Mouse (Mus musculus): ENCODE measurements around the gene Prpf8. TPM values are rescaled to one million over a fixed set of nuclear protein-coding genes. Genes with fewer than 3 reads are reported as not detected.

Prpf8 gene
- polyA plus RNA-seq, 1 experiment from 2014 or later = 65.0 TPM

DNA sequence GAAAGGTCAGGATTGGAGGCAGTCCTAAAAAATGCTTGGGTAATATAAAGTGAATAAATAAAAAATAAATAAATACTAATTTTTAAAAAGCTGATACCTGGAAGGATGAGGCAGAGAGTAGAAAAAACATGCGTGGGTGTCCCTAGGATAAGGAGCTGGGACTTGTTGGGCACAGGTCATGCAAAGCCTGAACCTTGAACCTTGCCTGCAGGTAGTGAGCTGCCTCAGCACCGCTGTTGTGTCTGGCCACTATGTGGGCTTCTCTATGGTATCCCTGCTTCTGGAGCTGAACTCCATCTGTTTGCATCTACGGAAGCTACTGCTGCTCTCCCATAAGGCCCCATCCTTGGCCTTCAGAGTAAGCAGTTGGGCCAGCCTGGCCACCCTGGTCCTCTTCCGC is 17.4 kb upstream of the Prpf8 start:
- no peak overlapping the region for H3K9ac ChIP-seq (replicated peaks; ENCODE audit: low read depth, low read length)
- H3K36me3 ChIP-seq (ENCODE audit: control insufficient read depth, insufficient read depth, low read length) = 0 out of 2 replicates have a peak, but pooled peaks cover 6% of the 10 kb centered on the region
- no peaks in the 10 kb centered on the region for H3K27me3 ChIP-seq (ENCODE audit: control insufficient read depth, insufficient read depth, low read length)
- ATAC-seq (ENCODE audit: low read depth) = no peak
- H3K4me3 ChIP-seq (ENCODE audit: low read depth, low read length) = no peak overlapping the region
- no peak overlapping the region for H3K4me2 ChIP-seq (ENCODE audit: low read depth, low read length)
- H3K4me1 ChIP-seq (ENCODE audit: control insufficient read depth, insufficient read depth, low read length) = no peaks in the 10 kb centered on the region
- H3K27ac ChIP-seq (ENCODE audit: low read depth, low read length) = no peak overlapping the region
- H3K9me3 ChIP-seq (ENCODE audit: control insufficient read depth, low read length) = no peaks in the 10 kb centered on the region
- 91% methylated on average over 4 of the region's 4 CpGs for WGBS

DNA sequence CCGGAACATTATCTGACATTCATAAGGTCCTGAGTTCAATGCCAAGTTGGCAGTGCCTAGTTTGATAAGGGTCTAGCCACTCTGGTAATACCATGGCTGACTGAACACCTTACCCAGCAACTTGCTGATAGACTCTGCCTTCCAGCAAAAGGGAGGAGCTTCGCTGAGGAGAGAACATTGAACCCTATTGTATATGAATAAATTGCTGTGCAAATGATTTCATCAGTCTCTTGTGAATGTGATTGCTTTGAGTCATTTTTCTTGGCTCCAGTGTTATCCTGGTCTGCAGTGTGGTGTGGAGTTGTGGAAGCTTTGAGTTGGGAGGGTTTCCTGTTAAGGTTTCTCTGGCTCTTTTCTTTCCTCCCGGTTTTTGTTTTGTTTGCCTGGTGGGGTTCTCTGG is 15.9 kb upstream of the Prpf8 start:
- H3K4me3 ChIP-seq (ENCODE audit: low read depth, low read length) = no peak overlapping the region
- 86% methylated on average over 3 of the region's 3 CpGs for WGBS
- H3K4me1 ChIP-seq (ENCODE audit: control insufficient read depth, insufficient read depth, low read length) = no peaks in the 10 kb centered on the region
- H3K27ac ChIP-seq (ENCODE audit: low read depth, low read length) = no peak overlapping the region
- H3K27me3 ChIP-seq (ENCODE audit: control insufficient read depth, insufficient read depth, low read length) = no peaks in the 10 kb centered on the region
- H3K9ac ChIP-seq (replicated peaks; ENCODE audit: low read depth, low read length) = no peak overlapping the region
- ATAC-seq (ENCODE audit: low read depth) = no peak
- H3K36me3 ChIP-seq (ENCODE audit: control insufficient read depth, insufficient read depth, low read length) = no peaks in the 10 kb centered on the region
- H3K9me3 ChIP-seq (ENCODE audit: control insufficient read depth, low read length) = no peaks in the 10 kb centered on the region
- H3K4me2 ChIP-seq (ENCODE audit: low read depth, low read length) = no peak overlapping the region

DNA sequence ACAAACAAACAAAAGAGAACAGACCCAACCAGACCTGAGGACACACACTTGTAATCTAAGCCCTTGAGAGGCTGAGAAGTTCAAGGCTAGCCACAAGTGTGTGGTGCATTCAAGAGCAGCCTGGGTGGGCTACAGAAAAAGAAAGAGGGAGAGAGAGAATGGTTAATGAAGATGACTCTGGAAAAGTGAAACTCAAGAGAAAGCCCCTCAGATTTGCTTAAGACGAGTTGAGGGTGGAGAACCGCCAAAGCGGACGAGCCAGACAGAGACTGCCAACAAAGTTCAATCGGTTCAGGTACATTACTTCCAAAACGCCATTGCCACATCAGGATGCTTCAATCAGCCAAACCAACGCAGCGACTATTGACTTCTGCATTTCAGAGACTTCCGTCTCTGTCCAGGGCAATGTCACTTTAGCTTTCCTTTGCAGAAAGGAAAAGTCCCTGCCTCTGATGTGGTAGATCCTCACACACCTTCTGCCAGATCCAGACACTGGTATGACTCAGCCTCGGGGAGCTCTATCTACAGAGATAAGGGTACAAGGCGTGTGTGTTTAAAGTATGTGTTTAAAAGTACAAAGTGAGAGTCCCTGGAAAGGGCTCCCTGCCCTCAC is 14.0 kb upstream of the Prpf8 start:
- Histone ChIP-seq H3K36me3 (ENCODE audit: control insufficient read depth, insufficient read depth, low read length) (no peaks in the 10 kb centered on the region), H3K27ac (ENCODE audit: low read depth, low read length) (no peak overlapping the region), H3K27me3 (ENCODE audit: control insufficient read depth, insufficient read depth, low read length) (no peaks in the 10 kb centered on the region), H3K4me1 (ENCODE audit: control insufficient read depth, insufficient read depth, low read length) (no peaks in the 10 kb centered on the region), H3K9ac (replicated peaks; ENCODE audit: low read depth, low read length) (no peak overlapping the region), H3K4me3 (ENCODE audit: low read depth, low read length) (no peak overlapping the region), H3K9me3 (ENCODE audit: control insufficient read depth, low read length) (no peaks in the 10 kb centered on the region), H3K4me2 (ENCODE audit: low read depth, low read length) (no peak overlapping the region)
- WGBS = 89% methylated on average over 11 of the region's 11 CpGs
- ATAC-seq (ENCODE audit: low read depth) = no peak

DNA sequence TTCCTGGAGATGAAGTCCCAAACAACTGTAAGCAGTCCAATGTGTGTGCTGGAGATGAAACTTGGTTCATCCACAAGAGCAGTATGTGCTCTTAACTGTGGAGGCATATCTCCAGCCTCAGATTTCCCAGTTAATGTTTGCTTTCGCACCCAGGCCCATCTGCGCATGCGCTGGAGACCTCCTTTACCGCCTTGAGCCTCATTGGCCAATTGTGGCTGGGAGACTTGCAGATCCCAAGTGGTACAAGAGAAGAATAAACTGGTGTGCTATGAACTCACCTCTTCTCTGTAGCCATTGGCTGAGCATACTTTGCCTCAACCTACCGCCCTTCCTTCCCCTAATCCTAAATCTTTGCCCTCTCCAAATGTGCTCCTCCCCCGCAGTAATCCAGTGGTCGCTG is 13.2 kb upstream of the Prpf8 start:
- Histone ChIP-seq H3K27me3 (ENCODE audit: control insufficient read depth, insufficient read depth, low read length) (no peaks in the 10 kb centered on the region), H3K4me2 (ENCODE audit: low read depth, low read length) (no peak overlapping the region), H3K4me3 (ENCODE audit: low read depth, low read length) (no peak overlapping the region), H3K4me1 (ENCODE audit: control insufficient read depth, insufficient read depth, low read length) (no peaks in the 10 kb centered on the region), H3K9ac (replicated peaks; ENCODE audit: low read depth, low read length) (no peak overlapping the region), H3K27ac (ENCODE audit: low read depth, low read length) (no peak overlapping the region), H3K9me3 (ENCODE audit: control insufficient read depth, low read length) (no peaks in the 10 kb centered on the region), H3K36me3 (ENCODE audit: control insufficient read depth, insufficient read depth, low read length) (no peaks in the 10 kb centered on the region)
- whole genome bisulfite sequencing = 73% methylated on average over 7 of the region's 7 CpGs
- no peak for ATAC-seq (ENCODE audit: low read depth)

DNA sequence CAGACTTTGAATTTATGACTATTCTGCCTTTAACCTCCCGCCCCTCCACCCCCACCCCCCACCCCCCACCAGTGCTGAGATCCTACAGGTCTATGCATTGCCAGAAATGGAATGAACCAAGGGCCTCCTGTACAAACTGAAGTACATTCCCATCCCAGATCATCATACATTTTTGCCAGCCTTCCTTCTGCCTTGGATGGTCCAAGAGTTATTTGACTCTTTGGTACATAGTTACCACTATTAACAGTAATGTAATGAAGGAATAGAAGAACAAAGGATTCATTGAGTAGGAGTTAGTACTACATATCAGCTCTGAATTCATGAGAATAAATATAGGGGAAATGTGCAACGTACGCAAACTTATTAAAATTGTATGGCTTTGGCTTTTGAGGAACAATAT is 424 bp upstream of the Prpf8 start:
- peak; percentile 15; the same call in 1 of the 2 replicates for ATAC-seq (ENCODE audit: low read depth)
- 15% methylated on average over 3 of the region's 3 CpGs for WGBS
- H3K4me3 ChIP-seq (ENCODE audit: low read depth, low read length) = peak overlapping the region; percentile 100; the same call in 1 of the 2 replicates
- no peaks in the 10 kb centered on the region for H3K9me3 ChIP-seq (ENCODE audit: control insufficient read depth, low read length)
- no peaks in the 10 kb centered on the region for H3K27me3 ChIP-seq (ENCODE audit: control insufficient read depth, insufficient read depth, low read length)
- peaks cover 14% of the 10 kb centered on the region for H3K36me3 ChIP-seq (ENCODE audit: control insufficient read depth, insufficient read depth, low read length)
- H3K9ac ChIP-seq (replicated peaks; ENCODE audit: low read depth, low read length) = peak overlapping the region; percentile 90; the same call in 1 of the 2 replicates
- 0 out of 2 replicates have a peak overlapping the region, but pooled peaks have one; percentile 10 for H3K27ac ChIP-seq (ENCODE audit: low read depth, low read length)
- peak overlapping the region; percentile 42 for H3K4me2 ChIP-seq (ENCODE audit: low read depth, low read length)
- peaks cover 9% of the 10 kb centered on the region for H3K4me1 ChIP-seq (ENCODE audit: control insufficient read depth, insufficient read depth, low read length)

DNA sequence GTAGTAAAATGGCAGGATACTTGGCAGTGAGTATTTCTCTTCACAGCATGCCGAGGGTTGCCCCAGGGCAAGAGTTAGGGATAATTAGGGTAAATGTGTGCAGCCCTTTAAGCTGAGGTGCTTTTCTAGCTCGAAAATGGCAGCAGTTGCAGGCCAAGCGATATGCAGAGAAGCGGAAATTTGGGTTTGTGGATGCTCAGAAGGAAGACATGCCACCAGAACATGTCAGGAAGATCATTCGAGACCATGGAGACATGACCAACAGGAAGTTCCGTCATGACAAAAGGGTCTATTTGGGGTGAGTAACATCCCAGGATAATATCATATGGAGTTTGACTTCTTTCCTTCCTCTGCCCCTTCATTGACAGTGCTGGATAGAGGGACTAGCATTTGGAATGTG is 880 bp downstream of the Prpf8 start:
- H3K4me1 ChIP-seq (ENCODE audit: control insufficient read depth, insufficient read depth, low read length) = peaks cover 9% of the 10 kb centered on the region
- peak overlapping the region; percentile 100 for H3K4me3 ChIP-seq (ENCODE audit: low read depth, low read length)
- no peaks in the 10 kb centered on the region for H3K27me3 ChIP-seq (ENCODE audit: control insufficient read depth, insufficient read depth, low read length)
- H3K4me2 ChIP-seq (ENCODE audit: low read depth, low read length) = peak overlapping the region; percentile 95
- peaks cover 27% of the 10 kb centered on the region for H3K36me3 ChIP-seq (ENCODE audit: control insufficient read depth, insufficient read depth, low read length)
- H3K27ac ChIP-seq (ENCODE audit: low read depth, low read length) = no peak overlapping the region
- ATAC-seq (ENCODE audit: low read depth) = no peak
- peak overlapping the region; percentile 90 for H3K9ac ChIP-seq (replicated peaks; ENCODE audit: low read depth, low read length)
- H3K9me3 ChIP-seq (ENCODE audit: control insufficient read depth, low read length) = no peaks in the 10 kb centered on the region
- 41% methylated on average over 6 of the region's 6 CpGs for WGBS

DNA sequence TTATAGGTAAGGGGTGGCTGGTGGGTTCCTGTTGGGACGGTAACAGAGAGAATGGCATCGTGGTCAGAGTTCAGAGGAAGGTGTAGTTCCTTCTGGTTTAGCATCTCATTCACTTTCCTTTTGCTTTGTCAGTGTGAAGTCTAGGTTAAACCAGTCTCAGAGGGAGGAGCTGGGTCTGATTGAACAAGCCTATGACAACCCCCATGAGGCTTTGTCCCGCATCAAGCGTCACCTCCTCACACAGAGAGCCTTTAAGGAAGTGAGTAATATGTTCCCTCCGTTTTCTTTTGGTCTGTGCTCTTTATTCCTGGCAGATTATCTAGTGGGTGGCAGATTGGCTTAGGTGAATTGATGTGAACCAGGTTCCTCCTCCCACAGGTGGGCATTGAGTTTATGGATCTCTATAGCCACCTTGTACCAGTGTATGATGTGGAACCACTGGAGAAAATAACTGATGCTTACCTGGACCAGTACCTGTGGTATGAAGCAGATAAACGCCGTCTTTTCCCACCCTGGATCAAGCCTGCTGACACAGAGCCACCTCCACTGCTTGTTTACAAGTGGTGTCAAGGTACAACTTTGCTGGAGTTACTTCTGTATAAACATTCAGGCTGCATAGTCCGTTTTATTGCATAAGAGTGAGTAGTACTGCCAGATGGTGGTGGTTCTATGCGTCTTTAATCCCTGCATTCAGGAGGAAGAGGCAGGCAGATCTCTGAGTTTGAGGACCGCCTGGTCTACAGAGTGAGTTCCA is 7.9 kb downstream of the Prpf8 start:
- WGBS = 95% methylated on average over 10 of the region's 10 CpGs
- Histone ChIP-seq H3K9ac (replicated peaks; ENCODE audit: low read depth, low read length) (no peak overlapping the region), H3K4me3 (ENCODE audit: low read depth, low read length) (no peak overlapping the region), H3K9me3 (ENCODE audit: control insufficient read depth, low read length) (no peaks in the 10 kb centered on the region), H3K4me1 (ENCODE audit: control insufficient read depth, insufficient read depth, low read length) (no peaks in the 10 kb centered on the region), H3K27ac (ENCODE audit: low read depth, low read length) (no peak overlapping the region), H3K27me3 (ENCODE audit: control insufficient read depth, insufficient read depth, low read length) (no peaks in the 10 kb centered on the region), H3K4me2 (ENCODE audit: low read depth, low read length) (no peak overlapping the region), H3K36me3 (ENCODE audit: control insufficient read depth, insufficient read depth, low read length) (peaks cover 94% of the 10 kb centered on the region)
- no peak for ATAC-seq (ENCODE audit: low read depth)

DNA sequence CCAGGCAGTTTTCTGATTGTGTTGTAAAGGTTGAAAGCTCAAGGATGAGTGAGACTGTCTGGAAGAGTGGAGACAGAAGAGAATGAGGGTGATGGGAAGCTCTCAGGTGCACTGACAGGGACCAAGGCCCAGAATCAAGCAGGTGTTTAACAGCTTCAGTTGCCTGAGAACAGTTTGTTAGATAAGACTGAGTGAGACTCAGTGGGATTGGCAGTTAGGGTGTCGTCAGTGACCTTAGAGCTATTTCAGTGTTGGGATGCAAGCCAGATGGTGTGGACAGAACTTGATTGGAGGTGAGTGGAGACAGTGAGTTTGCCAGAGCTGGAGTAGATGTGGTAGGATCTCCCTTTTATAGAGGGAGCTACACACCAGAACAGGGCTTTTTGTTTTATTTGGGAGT is 11.5 kb downstream of the Prpf8 start:
- no peak for ATAC-seq (ENCODE audit: low read depth)
- Histone ChIP-seq H3K4me2 (ENCODE audit: low read depth, low read length) (no peak overlapping the region), H3K9ac (replicated peaks; ENCODE audit: low read depth, low read length) (no peak overlapping the region), H3K27me3 (ENCODE audit: control insufficient read depth, insufficient read depth, low read length) (no peaks in the 10 kb centered on the region), H3K27ac (ENCODE audit: low read depth, low read length) (no peak overlapping the region), H3K4me3 (ENCODE audit: low read depth, low read length) (no peak overlapping the region), H3K4me1 (ENCODE audit: control insufficient read depth, insufficient read depth, low read length) (no peaks in the 10 kb centered on the region), H3K9me3 (ENCODE audit: control insufficient read depth, low read length) (no peaks in the 10 kb centered on the region), H3K36me3 (ENCODE audit: control insufficient read depth, insufficient read depth, low read length) (peaks cover 97% of the 10 kb centered on the region)
- 97% methylated on average over 1 of the region's 1 CpGs for WGBS

DNA sequence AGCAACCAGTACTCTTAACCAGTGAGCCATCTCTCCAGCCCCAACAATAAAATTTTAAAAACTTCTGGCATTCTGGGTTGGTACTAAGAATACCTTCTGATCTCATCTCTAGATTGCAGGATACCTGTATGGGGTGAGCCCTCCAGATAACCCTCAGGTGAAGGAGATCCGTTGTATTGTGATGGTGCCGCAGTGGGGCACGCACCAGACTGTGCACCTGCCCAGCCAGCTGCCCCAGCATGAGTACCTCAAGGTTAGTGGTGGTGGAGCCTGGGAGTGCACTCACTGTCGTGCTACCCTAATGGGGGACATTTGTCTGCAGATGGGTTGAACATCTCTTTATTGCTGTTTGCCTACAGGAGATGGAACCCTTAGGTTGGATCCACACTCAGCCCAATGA is 21.5 kb downstream of the Prpf8 start:
- Histone ChIP-seq H3K4me3 (ENCODE audit: low read depth, low read length) (no peak overlapping the region), H3K4me2 (ENCODE audit: low read depth, low read length) (no peak overlapping the region), H3K4me1 (ENCODE audit: control insufficient read depth, insufficient read depth, low read length) (peaks cover 8% of the 10 kb centered on the region; the same call in 1 of the 2 replicates), H3K9me3 (ENCODE audit: control insufficient read depth, low read length) (no peaks in the 10 kb centered on the region), H3K36me3 (ENCODE audit: control insufficient read depth, insufficient read depth, low read length) (peaks cover 54% of the 10 kb centered on the region), H3K27ac (ENCODE audit: low read depth, low read length) (no peak overlapping the region), H3K9ac (replicated peaks; ENCODE audit: low read depth, low read length) (no peak overlapping the region), H3K27me3 (ENCODE audit: control insufficient read depth, insufficient read depth, low read length) (no peaks in the 10 kb centered on the region)
- WGBS = 91% methylated on average over 4 of the region's 4 CpGs
- ATAC-seq (ENCODE audit: low read depth) = no peak

Data from neural tube, embryonic 14.5 days (tissue).